Mouse (Mus musculus) MEL (cell line): Measurements from ENCODE around the gene Gm45623. TPM values are rescaled to one million over a fixed set of nuclear protein-coding genes. Genes with fewer than 3 reads are reported as not detected.

Experiments used
- EP300 ChIP-seq, 2 experiments: IDR thresholded peaks; 2 replicates each; pipeline ENCODE4 v1.6.1; 2011; ENCODE audit warnings: improper control_type of control experiment in 2 of 2, low read length in 2 of 2, low read depth in 1 of 2, mild to moderate bottlenecking in 1 of 2
- GATA1 ChIP-seq: IDR thresholded peaks from 2 replicates; pipeline ENCODE4 v1.6.1; 2011; ENCODE audit warnings: low read depth, low read length, improper control_type of control experiment
- ZMIZ1 ChIP-seq: IDR thresholded peaks from 2 replicates; pipeline ENCODE4 v1.6.1; 2012; ENCODE audit warnings: low read depth, mild to moderate bottlenecking, inconsistent platforms, low read length, improper control_type of control experiment, moderate library complexity
- polyA plus RNA-seq, 2 experiments: library from polyadenylated mRNA; stranded (reverse) in 1 of 2; unstranded in 1 of 2; fragments of >175 nt in 1 of 2; fragments of >200 nt in 1 of 2; gene quantifications; 2 replicates each; pipeline versions ENCODE4 v1.2.1 to v1.2.4; 2012; ENCODE audit warnings: low replicate concordance in 2 of 2, low read depth in 1 of 2; ENCODE audit not compliant: insufficient read length in 2 of 2, insufficient read depth in 1 of 2, missing spikeins in 1 of 2
- total RNA-seq: library from RNA; depleted of rRNA; stranded (reverse); fragments of 300-350 nt; gene quantifications from 2 replicates; pipeline ENCODE4 v1.2.3, GENCODE M21; 2012; rRNA removed

The Gm45623 gene
- total and polyA plus RNA-seq, 3 experiments = not detected

GRCm38 (mm10) chr13:56702469-56703221, 51.0 kb downstream of the Gm45623 start, which contains the start of gene Smad5 (continued):
- TF ChIP-seq ZMIZ1 (peak; percentile 63; the same call in 1 of the 2 replicates), GATA1 (no peak), EP300 (IDR thresholded peaks at IDR 0.05; ENCODE audit: low read depth in 1 of 2, low read length in 2 of 2) (no peak)

Other genes starting within 250 kb of the Gm45623 start
- not detected in 2 replicates for gene Fbxl21, start 231.4 kb downstream of the Gm45623 start, total RNA-seq
- gene Fbxl21, start 231.4 kb downstream of the Gm45623 start, polyA plus RNA-seq = not detected
- not detected in 2 replicates for gene Lect2, start 205.3 kb downstream of the Gm45623 start, total RNA-seq
- gene Lect2, start 205.3 kb downstream of the Gm45623 start, polyA plus RNA-seq = not detected
- gene Tgfbi, start 144.3 kb downstream of the Gm45623 start, total RNA-seq = not detected in 2 replicates
- gene Tgfbi, start 144.3 kb downstream of the Gm45623 start, polyA plus RNA-seq = not detected
- 7.8 and 8.0 TPM in 2 replicates for gene Smad5, start 50.8 kb downstream of the Gm45623 start, total RNA-seq
- gene Smad5, start 50.8 kb downstream of the Gm45623 start, polyA plus RNA-seq = 10 to 100 TPM in 1 of 2 experiments, not detected in 1; 11.3 TPM
- not detected in 2 replicates for gene Trpc7, start 142.2 kb upstream of the Gm45623 start, total RNA-seq
- not detected for gene Trpc7, start 142.2 kb upstream of the Gm45623 start, polyA plus RNA-seq